Mouse (Mus musculus): ENCODE measurements around the gene Snx29.

GRCm38 (mm10) chr16:11795758-11796460, 473.2 kb downstream of the Snx29 start:
- no peak for TF ChIP-seq CTCF (IDR thresholded peaks at IDR 0.05; ENCODE audit: low read depth)
- no peak for TF ChIP-seq EP300 (IDR thresholded peaks at IDR 0.05; ENCODE audit: low read depth)

All from liver, embryonic 14.5 days (tissue).